Mouse (Mus musculus) adrenal gland, adult (tissue): Measurements from ENCODE around the gene Dmrt2.

Experiments used
- DNase-seq, 2 experiments: peaks; one replicate each; pipeline ENCODE4 v3.0.0; 2022 to 2023; ENCODE audit warnings: low spot score in 1 of 2; ENCODE audit not compliant: inconsistent age in 2 of 2

Gene Dmrt2

DNA sequence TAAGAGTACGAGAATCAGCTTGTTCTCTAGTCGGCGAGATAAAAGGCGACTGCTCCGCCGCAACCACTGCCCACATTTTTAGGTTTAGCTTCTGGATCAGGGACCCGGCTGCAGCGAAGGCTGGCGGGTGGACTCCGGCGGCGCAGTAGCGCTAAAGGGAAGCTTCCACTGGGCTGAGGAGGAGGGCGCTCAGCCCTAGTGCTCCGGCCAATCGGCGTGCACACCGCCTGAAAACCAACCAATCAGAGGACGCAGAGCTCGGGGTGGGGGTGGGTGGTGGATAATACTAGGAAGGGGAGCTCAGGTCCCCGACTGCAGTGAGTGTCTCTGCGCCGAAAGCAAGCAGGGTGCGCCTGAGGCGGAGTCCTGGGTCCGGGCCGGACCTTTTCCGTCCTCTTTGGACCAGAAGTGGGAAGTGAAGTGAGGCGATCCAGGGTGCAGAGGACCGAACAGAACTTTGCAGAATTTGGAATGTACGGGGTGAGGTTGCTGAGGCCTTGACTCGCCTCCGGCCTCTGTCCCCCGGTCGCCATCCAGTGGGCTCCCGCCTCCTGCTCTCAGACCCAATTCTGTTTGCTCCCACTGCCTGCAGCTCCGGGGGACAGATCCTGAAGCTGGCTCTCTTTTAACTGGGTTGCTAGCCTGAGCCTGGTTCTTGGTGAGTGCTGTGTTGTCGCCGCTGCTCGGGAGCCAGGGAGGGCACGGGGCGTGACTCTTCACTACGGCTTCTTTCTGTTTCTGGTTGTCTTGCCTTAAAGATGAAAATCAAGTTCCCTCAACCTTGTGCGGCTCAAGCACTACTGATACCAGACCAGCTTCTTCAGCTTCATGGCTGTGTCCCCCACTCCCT lies at the start of gene Dmrt2:
TSS of gene Dmrt2 (plus strand) at position 311 of the 850 bp plus-strand sequence.
- peak; percentile 69 to 87 for DNase-seq

DNA sequence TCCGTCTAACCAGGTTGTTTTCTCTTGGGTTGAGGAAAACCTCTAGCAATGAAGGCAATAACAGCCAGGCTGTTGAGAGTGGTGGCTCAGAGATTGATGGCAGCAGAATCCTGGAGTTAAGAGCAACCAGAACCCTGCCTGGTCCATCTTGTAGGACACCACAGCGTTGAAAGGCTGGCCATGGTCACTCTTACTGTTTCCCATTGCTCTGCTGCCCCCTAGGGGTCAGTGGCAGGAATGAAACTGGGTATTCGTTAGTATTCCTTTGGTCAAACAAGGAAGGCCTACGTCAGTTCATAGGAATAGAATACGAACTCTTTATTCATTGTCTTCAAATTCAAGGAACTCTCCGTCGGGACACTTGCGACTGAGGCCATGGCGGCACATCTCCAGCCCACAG lies 43.7 kb upstream of the Dmrt2 start:
- DNase-seq = peak; percentile 62 to 87

DNA sequence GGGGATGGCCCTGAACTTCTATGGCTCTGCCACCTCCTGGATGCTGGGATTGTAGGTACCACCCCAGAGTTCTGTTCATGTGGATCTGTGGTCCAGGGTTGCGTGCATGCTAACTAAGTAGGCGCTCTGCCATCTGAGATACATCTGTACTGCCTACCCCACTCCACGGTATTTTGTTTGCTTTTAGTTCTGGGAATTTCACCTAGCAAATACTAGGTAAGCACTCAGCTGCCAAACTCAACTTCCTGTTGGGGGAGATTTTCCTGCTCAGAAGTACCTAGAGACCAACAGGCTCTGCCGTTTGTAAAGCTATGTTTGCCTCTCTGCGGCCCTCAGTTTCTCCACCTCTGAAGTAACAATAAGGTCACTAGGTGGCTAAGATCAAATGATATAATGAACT lies 37.1 kb upstream of the Dmrt2 start:
- no peak for DNase-seq

DNA sequence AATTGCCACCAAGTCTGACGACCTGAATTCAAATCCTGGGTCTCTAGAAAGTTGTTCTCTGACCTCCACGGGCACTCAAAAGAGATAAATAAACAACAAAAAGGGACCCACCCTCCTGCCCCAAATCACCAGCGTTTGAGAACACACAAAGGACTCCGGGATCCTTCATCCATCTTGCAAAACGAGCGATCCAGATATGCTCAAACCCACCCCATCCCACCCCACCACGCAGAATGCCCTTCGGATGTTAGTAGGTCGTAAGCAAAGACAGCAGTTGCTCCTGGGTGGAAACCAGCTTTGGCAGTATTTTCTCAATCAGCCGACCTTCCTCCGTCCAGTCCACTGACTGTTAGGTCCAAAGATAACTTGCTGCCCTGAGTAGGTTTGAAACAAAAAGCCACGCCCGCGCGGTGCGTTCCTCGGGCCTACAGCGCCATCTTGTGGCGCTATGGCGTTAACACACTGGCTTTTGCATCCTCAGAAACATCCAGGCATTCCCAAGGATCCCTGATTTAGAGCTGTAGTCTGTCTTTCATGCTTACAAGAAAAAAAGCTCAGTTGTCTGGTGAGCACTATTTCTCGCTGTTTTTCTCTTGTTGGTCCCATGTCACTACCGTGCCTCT lies 36.5 kb upstream of the Dmrt2 start:
- DNase-seq = peak; percentile 54 to 87

DNA sequence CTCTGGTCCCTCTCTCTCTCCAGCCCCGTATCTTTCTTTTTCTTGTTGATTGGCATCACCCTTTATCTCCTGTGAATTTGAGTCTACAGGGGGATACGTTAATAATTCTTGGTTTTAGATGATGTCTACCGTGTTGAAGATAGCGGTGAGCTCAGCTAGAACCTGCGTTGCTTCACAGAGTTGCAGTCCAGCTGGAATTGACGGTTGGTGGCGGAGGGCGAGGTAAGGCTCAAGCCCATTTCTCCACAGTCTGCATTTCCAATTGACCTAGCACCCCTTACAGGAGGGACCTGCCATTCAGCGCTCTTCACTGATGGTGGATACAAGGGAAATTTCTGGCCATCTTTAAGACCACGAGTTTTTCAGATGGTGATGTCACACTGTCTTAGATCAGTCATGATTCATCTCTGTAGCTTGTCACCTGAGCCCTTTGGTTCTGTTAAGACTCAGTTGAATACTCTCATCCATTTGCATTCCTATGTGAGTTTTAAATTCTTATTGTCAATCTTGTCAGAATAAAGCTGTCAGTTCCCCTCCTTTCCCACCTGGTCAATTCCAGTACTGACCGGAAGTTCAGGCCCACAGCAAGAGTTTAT lies 33.3 kb upstream of the Dmrt2 start:
- DNase-seq = no peak

DNA sequence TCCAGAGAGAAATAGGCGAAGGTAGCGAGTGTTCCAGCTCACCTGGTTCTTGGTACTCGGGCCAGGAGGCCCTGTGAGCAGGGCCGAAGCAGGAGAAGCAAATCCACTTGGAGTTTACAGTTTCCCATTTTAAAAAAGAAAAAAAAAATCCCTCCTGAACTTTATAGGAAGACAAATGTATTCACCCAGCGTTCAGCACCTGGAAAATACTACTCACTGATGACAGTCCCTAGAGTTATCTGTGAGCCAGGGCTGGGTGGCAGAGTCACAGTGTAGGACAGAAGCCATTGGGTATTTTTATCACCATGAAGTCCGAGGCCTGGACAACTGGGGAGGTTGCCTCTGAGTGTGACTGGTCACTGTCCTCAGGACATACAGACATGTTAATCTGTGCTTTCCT lies 30.4 kb upstream of the Dmrt2 start:
- no peak for DNase-seq

DNA sequence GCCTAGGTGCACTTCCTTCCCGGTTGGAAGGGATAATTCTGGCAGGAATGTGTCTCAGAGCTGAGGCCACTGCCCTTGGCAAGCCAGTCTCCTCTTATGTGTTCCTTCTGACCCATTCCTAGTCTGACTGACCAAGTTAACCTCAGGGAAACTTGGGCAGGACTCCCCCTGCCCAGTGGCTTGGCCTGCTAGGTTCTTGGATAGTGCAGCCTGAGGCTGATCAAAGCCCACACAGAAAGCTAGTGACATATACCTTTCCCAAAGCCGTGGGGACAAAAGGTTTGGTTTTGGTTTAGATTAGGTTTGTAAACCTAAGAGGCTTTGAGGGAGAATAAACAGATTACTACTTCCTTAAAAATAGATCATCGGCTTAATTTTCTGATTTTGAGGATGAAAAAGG lies 25.1 kb upstream of the Dmrt2 start:
- DNase-seq = no peak

DNA sequence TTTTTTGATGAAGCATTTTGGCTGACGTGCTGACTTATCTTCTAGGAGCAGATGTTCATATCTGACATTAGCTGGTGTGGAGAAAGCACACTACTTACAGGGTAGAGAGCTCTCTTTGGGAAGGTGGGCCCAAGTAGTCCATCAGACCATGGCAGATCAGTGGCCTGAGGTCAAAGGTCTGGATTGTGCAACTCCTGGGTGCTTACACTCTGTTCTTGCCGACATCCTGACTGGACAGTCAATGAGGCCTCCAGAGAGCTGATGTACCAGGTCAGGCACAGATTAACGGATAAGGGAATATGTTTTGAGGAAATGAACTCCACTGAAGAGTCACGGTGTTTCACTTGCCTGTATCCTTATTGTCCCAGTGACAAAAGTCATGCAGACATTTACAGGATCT lies 23.5 kb upstream of the Dmrt2 start:
- no peak for DNase-seq

DNA sequence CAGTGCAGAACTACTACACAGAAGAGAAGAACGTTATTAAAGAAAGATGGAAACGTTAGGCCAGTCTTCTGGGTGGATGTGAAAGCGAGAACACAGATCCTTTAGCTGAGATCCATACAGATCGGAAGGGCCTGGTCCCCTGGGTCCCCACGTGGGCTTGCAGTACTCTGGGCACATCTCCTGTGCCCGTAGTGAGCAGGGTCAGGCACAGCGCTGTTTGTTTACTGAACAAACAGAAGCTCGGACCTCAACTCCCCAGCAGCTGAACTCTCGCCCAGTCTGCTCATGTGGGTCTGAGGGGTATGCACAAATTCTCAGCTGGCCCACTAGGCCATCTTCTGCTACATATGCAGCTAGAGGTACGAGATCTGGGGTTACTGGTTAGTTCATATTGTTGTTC lies 21.7 kb upstream of the Dmrt2 start:
- no peak for DNase-seq

DNA sequence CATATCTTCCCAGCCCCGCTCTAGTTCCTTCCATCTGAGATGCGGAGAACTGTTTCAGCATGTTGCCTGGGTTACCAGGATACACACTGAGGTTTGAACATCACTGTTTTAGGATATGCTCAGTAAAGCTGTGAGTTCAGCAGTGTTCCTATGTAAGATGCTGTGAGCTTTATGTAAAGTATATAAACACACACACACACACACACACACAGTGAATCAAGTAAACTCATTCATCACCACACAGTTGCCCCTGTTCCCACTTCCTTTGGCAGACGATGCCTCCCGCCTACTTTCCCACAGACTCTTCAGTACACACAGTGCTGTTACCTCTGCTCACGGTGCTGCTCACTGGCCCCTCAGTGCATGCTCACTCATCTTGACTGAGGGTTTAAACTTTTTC lies 19.7 kb upstream of the Dmrt2 start:
- no peak for DNase-seq

DNA sequence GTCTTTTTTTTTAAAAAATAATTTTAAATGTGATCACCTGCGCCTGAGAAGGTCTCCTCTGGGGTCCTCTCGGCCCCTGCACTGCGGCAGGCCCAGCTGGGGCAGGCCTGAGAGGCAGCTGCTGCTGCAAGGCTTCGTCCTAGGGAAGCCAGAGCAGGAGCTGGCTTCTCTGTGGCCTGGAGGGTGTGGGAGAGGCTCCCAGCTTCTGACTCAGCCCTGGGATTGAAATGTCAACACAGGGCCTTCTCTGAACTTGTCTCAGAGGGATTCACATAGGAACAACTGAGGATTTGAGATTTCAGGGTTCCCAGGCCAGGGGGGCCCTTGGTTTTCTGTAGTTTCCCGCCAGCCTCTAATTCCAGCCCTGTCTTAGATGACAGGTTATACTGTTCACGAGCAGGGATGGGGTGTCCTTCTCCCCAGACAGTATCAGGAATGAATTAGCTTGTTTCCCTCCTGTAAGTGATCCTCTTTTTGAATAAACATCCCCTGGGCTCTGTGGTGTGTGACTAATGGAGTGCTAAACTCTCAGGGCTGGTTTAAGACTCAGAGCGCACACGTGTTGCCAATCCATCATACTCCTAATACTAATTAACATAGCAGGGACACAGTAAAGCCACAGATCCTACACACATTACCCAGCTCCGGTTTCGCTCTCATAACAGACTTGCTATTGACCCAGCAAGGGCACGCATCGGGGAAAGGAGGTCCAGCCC lies 18.0 kb upstream of the Dmrt2 start:
- DNase-seq = no peak

DNA sequence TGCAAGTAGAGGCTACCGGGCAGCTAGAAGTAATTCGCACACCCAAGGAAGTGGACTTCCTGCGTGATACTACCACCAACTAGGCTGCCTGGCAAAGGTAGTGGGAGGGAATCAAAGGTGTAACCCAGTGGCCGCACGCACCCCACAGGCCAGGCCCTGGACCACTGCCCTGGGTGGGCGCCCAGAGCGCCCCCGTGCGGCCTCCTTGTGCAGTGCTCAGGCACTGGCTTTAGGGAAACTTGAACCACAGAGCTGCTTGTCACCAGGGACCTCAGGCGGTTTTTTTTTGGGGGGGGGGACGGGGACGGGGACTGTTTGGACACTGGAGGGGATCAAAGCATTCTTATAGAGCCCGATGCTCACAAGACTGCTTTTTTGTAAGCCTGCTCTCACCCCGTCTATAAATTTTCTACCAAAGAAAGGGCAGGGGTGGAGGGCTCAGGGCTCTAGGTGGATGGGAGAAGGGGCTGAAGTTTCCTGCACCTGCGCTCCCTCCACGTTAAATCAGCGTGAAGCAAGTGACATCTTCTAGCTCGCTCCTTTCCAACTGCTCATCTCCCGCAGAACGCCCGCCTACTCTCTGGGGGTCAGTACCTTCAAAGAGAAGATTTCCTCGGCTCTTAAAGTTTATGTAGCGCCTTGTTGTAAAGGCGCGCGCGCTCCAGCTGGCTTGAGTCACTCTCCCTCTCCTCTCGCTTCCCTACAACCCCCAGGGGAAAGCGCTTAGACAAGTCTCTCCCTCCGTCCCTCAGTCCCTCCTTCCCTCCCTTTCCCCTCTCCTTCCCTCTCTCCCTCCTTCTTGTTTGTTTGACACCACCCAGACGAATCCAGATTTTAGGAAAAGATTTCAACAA lies 6.5 kb upstream of the Dmrt2 start:
- DNase-seq = peak in 1 of 2 experiments; percentile 44

DNA sequence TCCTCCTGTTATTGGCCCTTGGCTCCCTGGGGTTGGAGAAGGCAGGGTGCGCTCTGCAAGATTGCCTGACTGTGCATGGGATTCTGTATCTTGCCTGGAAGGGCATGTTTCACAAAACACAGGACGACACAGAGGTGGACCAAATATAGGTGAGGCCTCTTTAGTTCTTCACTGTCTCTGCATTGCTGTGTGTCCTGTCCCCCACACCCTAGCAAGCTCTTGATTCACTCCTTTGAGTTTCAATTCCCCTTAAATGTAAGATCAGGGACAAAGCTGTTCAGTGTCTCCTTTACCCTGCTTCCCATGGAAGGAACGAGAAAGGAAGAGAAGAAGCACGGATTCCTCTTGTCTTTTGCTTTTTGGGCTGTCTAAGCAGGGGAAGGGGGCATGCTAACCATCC lies 4.4 kb upstream of the Dmrt2 start:
- no peak for DNase-seq

DNA sequence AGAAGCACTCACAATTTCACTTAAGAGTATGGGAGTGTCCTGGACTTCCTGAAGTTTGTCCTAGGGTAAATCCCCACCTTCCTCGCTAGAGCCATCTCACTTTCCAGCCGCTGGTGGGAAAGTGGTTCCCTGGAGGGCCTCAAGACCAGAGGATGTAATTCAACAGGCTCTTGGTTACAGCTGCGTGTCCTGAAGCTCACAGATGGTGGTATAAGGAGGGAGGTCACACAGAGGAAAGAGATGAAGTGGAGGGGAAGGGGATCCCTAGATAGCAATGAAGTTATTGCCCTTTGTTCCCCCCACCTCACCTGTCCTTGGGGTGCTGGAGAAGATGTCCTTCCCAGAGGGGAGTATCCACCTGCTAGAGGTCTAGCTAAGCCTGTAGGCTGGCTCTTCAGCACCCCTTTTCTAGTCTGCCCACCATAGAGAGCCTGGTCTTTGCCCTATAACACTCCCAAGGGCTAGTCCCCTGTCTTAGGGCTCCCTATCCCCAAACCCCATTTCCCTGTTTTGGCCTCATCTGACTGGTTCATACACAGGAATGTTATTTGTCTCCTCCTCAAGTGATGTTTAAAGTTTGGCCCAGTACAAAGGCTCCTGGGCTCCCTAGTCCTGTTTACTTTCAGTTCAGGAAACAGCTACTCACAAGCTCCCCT lies 2.5 kb upstream of the Dmrt2 start:
- no peak for DNase-seq

DNA sequence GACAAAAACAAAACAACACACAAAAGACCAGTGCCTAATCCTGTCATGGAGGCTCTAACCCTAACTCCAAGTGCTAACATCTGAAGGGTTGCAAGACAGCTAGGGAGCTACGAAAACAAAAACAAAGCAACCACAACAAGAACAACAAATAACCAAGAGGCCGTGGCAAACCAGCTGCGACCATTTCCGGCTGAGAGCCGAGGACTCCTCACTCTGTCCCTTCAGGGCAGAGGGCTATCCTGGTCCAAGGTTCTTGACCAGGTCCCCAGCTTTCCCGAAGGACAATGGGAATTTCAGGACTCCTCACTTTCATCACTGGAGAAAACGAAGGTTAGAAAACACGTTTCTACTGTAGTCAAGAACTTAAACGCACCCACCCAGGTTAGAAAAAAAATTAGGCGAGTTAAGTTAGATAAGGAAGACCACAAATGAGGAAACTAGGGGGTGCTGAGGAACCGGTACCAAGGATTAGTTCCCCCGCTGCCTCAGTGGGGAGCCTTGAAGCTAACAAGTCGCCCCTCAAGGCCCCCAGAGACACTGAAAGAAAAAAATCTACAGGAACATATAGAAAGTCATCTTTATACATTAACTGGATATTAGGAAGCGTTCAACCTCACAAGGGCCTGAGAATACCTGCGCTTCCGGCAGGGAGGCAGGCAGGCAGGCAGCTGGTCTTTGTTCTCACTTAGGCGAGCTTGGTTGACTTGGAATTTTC lies 1.5 kb upstream of the Dmrt2 start:
- peak in 1 of 2 experiments; percentile 30 for DNase-seq

DNA sequence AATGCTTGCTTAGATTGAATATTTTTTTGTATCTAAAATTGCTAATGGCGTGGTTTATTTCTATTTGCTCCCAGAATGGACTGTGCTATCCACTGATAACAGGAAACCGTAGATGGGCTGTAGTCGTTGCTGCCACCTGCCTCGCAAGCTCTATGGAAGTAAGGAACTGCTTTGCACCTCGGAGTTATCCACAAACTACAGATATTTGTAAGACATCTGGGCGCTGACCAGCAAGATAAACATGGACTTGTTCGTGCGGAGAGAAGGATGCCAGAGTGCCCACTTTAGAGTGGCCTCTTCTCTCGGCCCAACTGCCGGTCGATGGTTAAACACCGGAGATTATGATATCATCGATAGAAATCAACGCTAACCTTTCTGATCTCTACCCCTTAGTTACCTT lies 530 bp upstream of the Dmrt2 start:
- no peak for DNase-seq

DNA sequence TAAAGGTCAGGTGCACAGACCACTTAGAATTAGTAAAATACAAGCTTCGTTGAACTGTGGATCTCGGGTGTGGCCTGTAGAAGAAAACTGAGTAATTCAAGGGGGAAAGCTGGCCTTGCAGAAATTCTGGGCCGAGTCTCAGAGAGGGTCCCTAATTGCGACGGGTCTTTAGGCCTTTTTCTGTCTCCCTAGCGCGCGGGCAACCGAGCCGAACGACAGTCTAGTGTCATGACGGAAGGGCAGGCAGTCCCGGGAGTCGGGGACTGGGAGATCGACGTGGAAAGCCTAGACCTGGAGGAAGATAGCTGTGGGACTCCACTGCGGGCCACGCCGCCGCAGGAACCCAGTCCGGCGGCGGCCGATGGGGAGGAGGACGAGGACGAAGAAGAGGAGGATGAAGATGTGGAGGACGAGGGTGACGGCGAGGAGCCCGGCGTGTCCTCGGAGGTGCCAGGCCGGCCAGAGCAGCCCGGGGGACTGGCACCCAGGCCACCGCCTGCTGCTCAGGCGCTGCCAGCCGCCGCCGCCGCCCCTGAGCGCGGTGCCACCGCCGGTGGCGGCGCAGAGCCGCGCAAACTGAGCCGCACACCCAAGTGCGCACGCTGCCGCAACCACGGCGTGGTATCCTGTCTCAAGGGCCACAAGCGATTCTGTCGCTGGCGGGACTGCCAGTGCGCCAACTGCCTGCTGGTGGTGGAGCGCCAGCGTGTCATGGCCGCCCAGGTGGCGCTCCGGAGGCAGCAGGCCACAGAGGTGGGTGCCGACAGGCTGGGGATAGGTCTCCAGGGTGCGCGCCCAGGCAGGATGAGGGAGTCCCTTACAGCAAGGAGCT lies 1.2 kb downstream of the Dmrt2 start:
- DNase-seq = peak; percentile 14 to 74

DNA sequence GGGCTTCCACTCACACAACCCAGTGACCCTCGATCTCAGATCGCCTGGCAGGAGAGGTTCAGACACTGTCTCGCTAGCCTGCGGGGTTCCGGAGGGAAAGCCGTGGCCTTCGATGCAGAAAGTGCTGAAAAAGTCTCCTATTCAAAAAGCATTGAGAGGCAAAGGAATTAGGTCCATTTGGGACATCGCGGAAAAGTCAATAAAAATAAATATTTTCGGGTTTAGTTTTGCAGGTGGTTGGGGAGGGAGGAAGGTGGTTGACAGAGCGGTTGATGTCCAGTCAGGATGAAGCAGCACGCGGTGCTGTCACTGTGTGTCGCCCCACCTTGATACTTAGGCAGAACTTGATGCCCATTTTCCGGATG lies 1.8 kb downstream of the Dmrt2 start:
- DNase-seq = no peak

DNA sequence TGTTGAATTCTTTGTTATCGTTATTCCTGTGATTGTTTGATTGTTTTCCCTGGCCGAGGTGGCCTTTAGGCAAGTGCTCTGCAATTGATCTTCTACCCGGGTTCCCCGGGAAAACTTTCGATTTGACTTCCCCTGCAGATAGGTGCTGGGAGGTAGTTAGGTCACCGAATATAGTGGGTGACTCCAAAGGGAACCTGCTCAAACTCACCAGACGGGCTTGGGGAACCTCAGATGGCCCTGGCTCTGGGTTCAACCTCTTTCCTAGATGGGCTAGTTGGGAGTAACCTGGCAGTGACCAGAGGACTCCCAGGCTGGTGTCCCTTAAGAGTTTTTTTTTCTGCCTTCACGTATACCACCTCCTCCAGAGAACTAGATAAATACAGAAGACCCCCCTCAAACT lies 2.5 kb downstream of the Dmrt2 start:
- peak in 1 of 2 experiments; percentile 33 for DNase-seq
